Mouse (Mus musculus): Measurements from ENCODE around the gene Gm45208.

The Gm45208 gene

GRCm38 (mm10) chrX:7772766-7773165, 50.7 kb downstream of the Gm45208 start:
- no peak for DNase-seq (ENCODE audit: inconsistent ontology term)

DNA sequence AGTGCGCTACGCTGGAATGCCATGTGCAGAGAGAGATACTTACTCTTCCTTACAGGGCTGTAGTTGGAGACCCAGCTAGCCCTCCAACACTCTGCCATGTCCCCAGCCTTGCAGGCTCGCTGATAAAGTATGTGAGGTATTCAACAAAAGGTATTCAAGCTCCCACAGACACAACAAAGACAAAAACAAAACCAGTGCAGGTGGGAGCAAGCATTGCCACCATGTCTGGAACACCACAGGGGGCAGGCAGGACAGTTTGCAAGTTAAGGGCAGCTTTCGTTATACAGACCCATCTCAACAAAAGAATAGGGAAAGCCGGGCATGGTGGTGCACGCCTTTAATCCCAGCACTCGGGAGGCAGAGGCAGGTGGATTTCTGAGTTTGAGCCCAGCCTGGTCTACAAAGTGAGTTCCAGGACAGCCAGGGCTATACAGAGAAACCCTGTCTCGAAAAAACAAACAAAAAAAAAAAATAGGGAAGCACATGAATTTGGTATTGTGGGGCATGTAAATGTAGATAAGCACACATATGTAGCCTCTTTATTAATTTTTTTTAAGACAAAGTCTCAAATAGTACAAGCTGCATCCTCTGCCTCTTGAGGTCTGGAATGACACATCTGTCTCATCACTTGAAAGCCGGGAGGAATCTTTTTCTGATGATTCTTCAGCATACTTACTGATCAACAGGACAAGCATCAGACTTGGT, 53.6 kb downstream of the Gm45208 start:
- no peak for DNase-seq (ENCODE audit: inconsistent ontology term)

DNA sequence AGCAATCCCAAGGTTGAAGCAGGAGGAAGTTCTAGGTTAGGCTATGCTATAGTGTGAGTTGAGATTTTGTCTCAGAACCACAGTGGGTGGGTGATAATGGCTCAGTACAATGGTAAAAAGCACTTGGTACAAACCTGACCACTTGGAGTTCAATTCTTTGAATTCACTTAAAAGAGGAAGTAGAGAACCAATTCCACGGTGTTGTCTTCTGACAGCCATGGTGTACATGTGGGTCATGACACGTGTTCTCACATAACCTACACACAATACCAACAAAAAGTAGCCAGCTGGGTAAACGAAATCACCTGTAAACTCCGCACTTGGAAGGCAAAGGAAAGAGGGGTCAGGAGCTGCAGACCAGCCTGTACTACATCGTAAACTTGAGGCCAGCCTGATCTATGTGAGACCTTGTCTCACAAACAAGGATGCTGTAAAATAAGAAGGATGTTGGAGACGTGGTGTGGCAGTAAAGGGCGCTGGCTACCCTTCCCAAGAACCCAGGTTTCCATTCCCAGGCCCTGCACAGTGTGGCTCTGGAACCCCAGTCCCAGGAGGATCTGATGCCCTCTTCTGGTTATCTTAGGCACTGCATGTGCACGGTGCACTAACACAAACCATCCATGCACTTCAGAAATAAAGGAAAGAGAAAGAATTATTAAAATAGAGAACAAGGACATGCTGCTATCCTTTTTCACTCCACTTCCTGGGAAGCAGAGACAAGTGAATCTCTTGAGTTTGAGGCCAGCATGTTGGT, 54.5 kb downstream of the Gm45208 start:
- DNase-seq (ENCODE audit: inconsistent ontology term) = no peak

- DNase-seq (ENCODE audit: inconsistent ontology term) = no peak
Measured at GRCm38 (mm10) chrX:7778450-7779244, 56.6 kb downstream of the Gm45208 start.

- no peak for DNase-seq (ENCODE audit: inconsistent ontology term)
Measured at GRCm38 (mm10) chrX:7779294-7779693, 57.2 kb downstream of the Gm45208 start.

Measured in Muller cell, postnatal 12 days (primary cell).